Mouse (Mus musculus) cerebellum, postnatal 14 days (tissue): Measurements from ENCODE around the gene Ccnq.
"Not testable (repeated sequence)": the region's sequence is repeated elsewhere in the genome, so short reads cannot be mapped to it uniquely, and the experiment has no call there.

Experiments
- DNase-seq, 2 experiments: peaks; one replicate each; pipeline ENCODE4 v3.0.0; 2021; ENCODE audit warnings: mixed read lengths in 2 of 2

Ccnq gene

GRCm38 (mm10) chr11:78761086-78761485, 9.6 kb upstream of the Ccnq start:
- no peak for DNase-seq

- no peak for DNase-seq
Measured at GRCm38 (mm10) chr11:78755299-78755698, 3.8 kb upstream of the Ccnq start.

GRCm38 (mm10) chr11:78754177-78754576, 2.6 kb upstream of the Ccnq start:
- not testable (repeated sequence) for DNase-seq

- DNase-seq = no peak
Measured at GRCm38 (mm10) chr11:78753183-78753582, 1.7 kb upstream of the Ccnq start.

GRCm38 (mm10) chr11:78751843-78752203, 294 bp upstream of the Ccnq start:
- DNase-seq = no peak

GRCm38 (mm10) chr11:78746264-78746663, 5.3 kb downstream of the Ccnq start:
- no peak for DNase-seq

- DNase-seq = no peak
Measured at GRCm38 (mm10) chr11:78745475-78745874, 6.1 kb downstream of the Ccnq start.

- no peak for DNase-seq
Measured at GRCm38 (mm10) chr11:78742461-78742860, 9.1 kb downstream of the Ccnq start.

- no peak for DNase-seq
Measured at GRCm38 (mm10) chr11:78741958-78742357, 9.6 kb downstream of the Ccnq start.

GRCm38 (mm10) chr11:78739361-78739760, 12.2 kb downstream of the Ccnq start:
- no peak for DNase-seq

- no peak for DNase-seq
Measured at GRCm38 (mm10) chr11:78736877-78737408, 14.6 kb downstream of the Ccnq start.

- no peak for DNase-seq
Measured at GRCm38 (mm10) chr11:78735168-78735567, 16.4 kb downstream of the Ccnq start.

GRCm38 (mm10) chr11:78732619-78733018, 18.9 kb downstream of the Ccnq start:
- DNase-seq = no peak

- no peak for DNase-seq
Measured at GRCm38 (mm10) chr11:78730902-78731301, 20.6 kb downstream of the Ccnq start.

- DNase-seq = no peak
Measured at GRCm38 (mm10) chr11:78728041-78728440, 23.5 kb downstream of the Ccnq start.

GRCm38 (mm10) chr11:78726366-78726765, 25.2 kb downstream of the Ccnq start:
- no peak for DNase-seq

- no peak for DNase-seq
Measured at GRCm38 (mm10) chr11:78724792-78725191, 26.7 kb downstream of the Ccnq start.

GRCm38 (mm10) chr11:78721419-78721818, 30.1 kb downstream of the Ccnq start:
- no peak for DNase-seq

GRCm38 (mm10) chr11:78717655-78718054, 33.9 kb downstream of the Ccnq start:
- no peak for DNase-seq

GRCm38 (mm10) chr11:78708642-78709041, 42.9 kb downstream of the Ccnq start:
- no peak for DNase-seq

GRCm38 (mm10) chr11:78706026-78706425, 45.5 kb downstream of the Ccnq start:
- DNase-seq = no peak

GRCm38 (mm10) chr11:78703085-78703484, 48.4 kb downstream of the Ccnq start:
- DNase-seq = no peak

- DNase-seq = no peak
Measured at GRCm38 (mm10) chr11:78702319-78702718, 49.2 kb downstream of the Ccnq start.
